Mouse (Mus musculus): ENCODE measurements around the gene Trmt6. TPM values are rescaled to one million over a fixed set of nuclear protein-coding genes. Genes with fewer than 3 reads are reported as not detected.

The Trmt6 gene
- polyA plus RNA-seq, 1 experiment = 18.0 TPM

DNA sequence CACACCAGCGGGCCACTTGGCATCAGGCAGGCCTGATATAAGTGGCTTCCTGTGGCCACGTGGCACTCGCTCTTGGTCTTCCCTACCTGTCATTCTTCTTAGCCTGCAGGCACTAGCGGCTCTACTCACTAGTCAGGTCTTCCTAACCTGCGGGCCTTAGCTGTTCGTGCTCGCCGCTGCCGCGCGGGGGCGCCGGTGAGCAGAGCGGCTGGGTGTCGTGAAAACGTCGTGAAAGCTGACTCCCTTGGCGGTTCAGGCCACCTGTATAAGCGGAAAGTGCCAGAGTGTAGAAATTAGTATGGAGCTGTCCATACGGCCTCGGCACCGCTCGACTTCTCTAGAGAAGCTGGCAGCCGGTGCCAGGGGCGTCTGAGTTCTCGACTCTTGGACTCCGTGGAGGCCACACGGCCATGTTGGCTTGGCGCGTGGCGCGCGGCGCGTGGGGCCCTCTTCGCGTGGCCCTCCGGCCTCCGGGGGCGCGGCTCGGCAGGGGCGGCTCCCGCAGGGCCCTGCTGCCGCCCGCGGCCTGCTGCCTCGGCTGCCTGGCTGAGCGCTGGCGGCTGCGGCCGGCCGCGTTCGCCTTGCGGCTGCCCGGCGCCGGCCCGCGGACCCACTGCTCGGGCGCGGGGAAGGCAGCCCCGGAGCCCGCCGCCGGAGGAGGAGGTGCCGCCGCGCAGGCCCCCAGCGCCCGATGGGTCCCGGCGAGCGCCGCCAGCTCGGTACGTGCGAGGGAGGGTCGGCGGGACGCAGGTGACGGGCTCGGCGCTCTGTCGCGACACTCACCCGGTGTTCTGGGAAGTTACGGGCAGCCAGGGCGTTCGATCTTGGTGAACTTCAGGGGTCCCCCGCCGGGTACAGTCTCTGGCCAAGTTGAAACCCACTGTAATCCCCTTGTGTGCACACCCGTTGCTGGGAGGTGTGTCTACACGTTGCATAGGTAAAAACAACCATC lies 30.8 kb upstream of the Trmt6 start, which contains the start of gene Crls1:
Gene Crls1, plus strand, starts transcription at position 260 of the 952 bp plus-strand sequence.
- Histone ChIP-seq H3K27ac (ENCODE audit: insufficient read depth, low read depth, low read length) (peak within 1 kb of the TSS; percentile 55), H3K4me3 (ENCODE audit: insufficient read depth, low read length) (peak within 1 kb of the TSS; percentile 97), H3K4me1 (ENCODE audit: control insufficient read depth, insufficient read depth, low read length) (peaks cover 19% of the 10 kb centered on the region)
- TF ChIP-seq POLR2A (IDR thresholded peaks at IDR 0.05; ENCODE audit: borderline replicate concordance, low read depth, low read length) = peak; percentile 79; the same call in 1 of the 2 replicates
- TF ChIP-seq CTCF (IDR thresholded peaks at IDR 0.05; ENCODE audit: low read depth, low read length) = peak; percentile 82

DNA sequence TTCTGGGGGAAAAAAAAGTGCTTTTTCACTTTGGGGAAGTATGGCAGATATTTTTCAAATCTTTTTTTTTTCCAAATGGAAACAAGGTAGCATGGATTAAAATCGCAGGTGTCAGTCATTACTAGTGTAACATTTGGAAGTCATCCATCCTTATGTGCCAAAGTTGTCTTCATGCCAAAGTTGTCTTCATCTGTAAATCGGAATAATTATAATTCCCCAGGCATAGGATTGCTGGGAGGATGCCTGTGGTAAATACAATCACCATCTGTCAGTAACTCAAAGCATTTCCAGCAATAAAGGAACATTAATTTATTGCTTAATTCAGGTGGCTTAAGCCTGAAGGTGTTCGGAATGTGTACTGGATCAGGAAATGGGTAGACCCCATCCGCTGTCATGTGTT lies 25.2 kb upstream of the Trmt6 start:
- H3K27ac ChIP-seq (ENCODE audit: insufficient read depth, low read depth, low read length) = no peak overlapping the region
- TF ChIP-seq CTCF (IDR thresholded peaks at IDR 0.05; ENCODE audit: low read depth, low read length) (no peak), POLR2A (IDR thresholded peaks at IDR 0.05; ENCODE audit: borderline replicate concordance, low read depth, low read length) (no peak)

DNA sequence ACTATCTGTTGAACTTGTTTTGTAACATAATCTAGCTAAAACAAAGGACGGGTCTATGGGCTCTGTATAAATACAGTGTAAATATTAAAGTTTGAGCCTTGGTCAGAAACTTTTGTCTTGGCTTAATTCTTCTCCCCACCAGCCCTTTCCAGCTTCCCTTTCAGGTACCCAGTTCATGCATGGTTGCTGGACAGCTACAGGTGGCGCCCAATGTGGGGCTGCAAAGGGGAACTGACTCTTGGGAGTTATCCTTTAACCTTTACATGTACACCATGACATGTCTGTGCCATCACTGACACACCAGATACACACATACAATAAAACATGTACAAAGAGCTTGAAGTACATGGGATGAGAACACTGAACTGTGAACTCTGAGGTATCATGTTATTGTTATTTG lies 12.9 kb downstream of the Trmt6 start:
- Histone ChIP-seq H3K27ac (ENCODE audit: insufficient read depth, low read depth, low read length) (no peak overlapping the region), H3K4me3 (ENCODE audit: insufficient read depth, low read length) (no peak overlapping the region), H3K4me1 (ENCODE audit: control insufficient read depth, insufficient read depth, low read length) (no peaks in the 10 kb centered on the region)
- no peak for TF ChIP-seq POLR2A (IDR thresholded peaks at IDR 0.05; ENCODE audit: borderline replicate concordance, low read depth, low read length)
- no peak for TF ChIP-seq CTCF (IDR thresholded peaks at IDR 0.05; ENCODE audit: low read depth, low read length)

More for the DNA sequence above, 25.2 kb upstream of the Trmt6 start:
- peaks cover 5% of the 10 kb centered on the region for H3K4me1 ChIP-seq (ENCODE audit: control insufficient read depth, insufficient read depth, low read length)
- H3K4me3 ChIP-seq (ENCODE audit: insufficient read depth, low read length) = no peak overlapping the region

DNA sequence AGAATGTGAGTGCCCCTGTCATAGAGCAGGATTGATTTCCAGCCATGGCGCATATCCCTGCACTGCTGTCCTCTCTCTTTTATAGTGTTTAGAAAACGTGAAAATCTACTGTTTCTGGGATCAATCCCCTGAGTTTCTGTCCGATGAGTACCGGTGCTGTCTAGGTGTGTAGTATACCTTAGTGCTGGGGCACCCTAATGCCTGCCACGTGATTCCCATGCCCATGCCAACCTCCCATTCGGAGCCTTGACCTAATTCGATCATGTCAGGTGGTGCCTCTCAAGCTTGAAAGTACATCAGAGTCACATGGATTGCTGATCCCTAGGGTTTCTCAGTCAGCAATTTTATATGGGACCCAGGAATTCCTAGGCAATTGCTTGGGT lies 21.7 kb downstream of the Trmt6 start:
- no peak for TF ChIP-seq POLR2A (IDR thresholded peaks at IDR 0.05; ENCODE audit: borderline replicate concordance, low read depth, low read length)

GRCm38 (mm10) chr2:132793441-132794203 lies 22.2 kb downstream of the Trmt6 start:
- no peak for TF ChIP-seq CTCF (IDR thresholded peaks at IDR 0.05; ENCODE audit: low read depth, low read length)
- no peak overlapping the region for H3K4me3 ChIP-seq (ENCODE audit: insufficient read depth, low read length)
- H3K4me1 ChIP-seq (ENCODE audit: control insufficient read depth, insufficient read depth, low read length) = no peaks in the 10 kb centered on the region
- no peak overlapping the region for H3K27ac ChIP-seq (ENCODE audit: insufficient read depth, low read depth, low read length)

More for the DNA sequence above, 21.7 kb downstream of the Trmt6 start:
- Histone ChIP-seq H3K4me3 (ENCODE audit: insufficient read depth, low read length) (no peak overlapping the region), H3K27ac (ENCODE audit: insufficient read depth, low read depth, low read length) (no peak overlapping the region), H3K4me1 (ENCODE audit: control insufficient read depth, insufficient read depth, low read length) (no peaks in the 10 kb centered on the region)

- TF ChIP-seq POLR2A (IDR thresholded peaks at IDR 0.05; ENCODE audit: borderline replicate concordance, low read depth, low read length) (no peak), CTCF (IDR thresholded peaks at IDR 0.05; ENCODE audit: low read depth, low read length) (no peak)
- Histone ChIP-seq H3K4me3 (ENCODE audit: insufficient read depth, low read length) (no peak overlapping the region), H3K27ac (ENCODE audit: insufficient read depth, low read depth, low read length) (no peak overlapping the region), H3K4me1 (ENCODE audit: control insufficient read depth, insufficient read depth, low read length) (peaks cover 4% of the 10 kb centered on the region; the same call in 1 of the 2 replicates)
Observed at GRCm38 (mm10) chr2:132784039-132784438, 31.8 kb downstream of the Trmt6 start.

DNA sequence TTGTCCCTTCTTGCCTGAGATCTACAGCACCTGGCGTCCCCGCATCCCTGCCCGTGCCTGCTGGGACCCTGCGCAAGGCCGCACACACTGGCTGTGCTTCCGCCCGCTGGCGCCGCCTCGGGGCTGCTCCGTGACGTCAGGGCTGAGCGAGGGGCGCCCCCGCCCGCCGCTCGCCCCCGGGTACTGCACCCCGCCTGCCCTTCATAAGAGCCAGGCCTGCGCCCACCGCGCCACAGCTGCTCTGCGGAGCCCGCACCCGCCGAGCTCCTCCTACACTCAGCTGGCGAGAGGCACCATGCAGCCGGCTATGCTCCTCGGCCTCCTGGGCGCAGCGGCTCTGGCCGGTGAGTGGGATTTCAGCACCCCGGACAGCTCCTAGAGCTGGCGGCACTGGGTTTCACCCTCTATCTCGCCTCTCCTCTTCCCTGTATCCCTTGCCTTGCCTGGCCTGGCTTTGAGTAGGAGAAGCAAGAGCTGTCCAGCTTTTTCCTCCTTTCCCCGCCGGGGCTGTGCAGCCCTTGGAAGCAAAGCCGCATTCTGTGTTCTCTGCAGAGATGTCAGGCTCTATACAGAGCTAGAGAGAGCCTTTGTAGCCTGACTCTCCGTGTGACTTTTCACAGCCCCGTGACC lies 34.3 kb downstream of the Trmt6 start:
- Histone ChIP-seq H3K4me3 (ENCODE audit: insufficient read depth, low read length) (peak overlapping the region; percentile 48), H3K4me1 (ENCODE audit: control insufficient read depth, insufficient read depth, low read length) (peaks cover 4% of the 10 kb centered on the region; the same call in 1 of the 2 replicates), H3K27ac (ENCODE audit: insufficient read depth, low read depth, low read length) (no peak overlapping the region)
- TF ChIP-seq POLR2A (IDR thresholded peaks at IDR 0.05; ENCODE audit: borderline replicate concordance, low read depth, low read length) (no peak), CTCF (IDR thresholded peaks at IDR 0.05; ENCODE audit: low read depth, low read length) (no peak)

GRCm38 (mm10) chr2:132780978-132781377 lies 34.9 kb downstream of the Trmt6 start, which contains the start of gene Chgb:
Gene Chgb, plus strand, starts transcription at chr2:132781278.
- no peak within 1 kb of the TSS for H3K27ac ChIP-seq (ENCODE audit: insufficient read depth, low read depth, low read length)
- H3K4me3 ChIP-seq (ENCODE audit: insufficient read depth, low read length) = peak within 1 kb of the TSS; percentile 48
- TF ChIP-seq POLR2A (IDR thresholded peaks at IDR 0.05; ENCODE audit: borderline replicate concordance, low read depth, low read length) (no peak), CTCF (IDR thresholded peaks at IDR 0.05; ENCODE audit: low read depth, low read length) (no peak)
- peaks cover 4% of the 10 kb centered on the region; the same call in 1 of the 2 replicates for H3K4me1 ChIP-seq (ENCODE audit: control insufficient read depth, insufficient read depth, low read length)

DNA sequence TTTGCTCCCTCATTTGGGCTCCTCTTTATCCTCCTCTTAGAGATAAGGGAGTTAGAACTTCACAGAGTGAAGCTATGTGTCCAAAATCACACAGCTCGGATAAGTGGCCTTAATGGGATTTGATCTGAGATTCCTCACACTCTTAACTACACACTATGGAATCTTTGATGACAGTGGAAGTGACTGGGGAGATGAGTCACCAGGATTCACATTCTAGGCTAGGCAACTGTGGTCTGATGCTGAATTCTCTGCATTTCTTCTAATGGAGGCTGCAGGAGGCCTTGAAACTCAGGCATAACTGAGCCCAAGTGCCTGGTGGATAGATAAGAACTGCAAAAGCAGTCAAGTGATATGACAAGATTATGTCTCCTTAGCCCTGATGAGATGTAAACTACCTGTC lies 45.0 kb downstream of the Trmt6 start:
- Histone ChIP-seq H3K4me1 (ENCODE audit: control insufficient read depth, insufficient read depth, low read length) (no peaks in the 10 kb centered on the region), H3K27ac (ENCODE audit: insufficient read depth, low read depth, low read length) (no peak overlapping the region), H3K4me3 (ENCODE audit: insufficient read depth, low read length) (no peak overlapping the region)
- TF ChIP-seq CTCF (IDR thresholded peaks at IDR 0.05; ENCODE audit: low read depth, low read length) = no peak
